Mouse (Mus musculus): ENCODE results near the gene Rbm34. TPM values are rescaled to one million over a fixed set of nuclear protein-coding genes. Genes with fewer than 3 reads are reported as not detected.

Rbm34 gene
- polyA plus RNA-seq, 1 experiment from 2014 or later = 19.7 TPM

- Histone ChIP-seq H3K27ac (ENCODE audit: low read depth, low read length) (no peak overlapping the region), H3K36me3 (ENCODE audit: control insufficient read depth, insufficient read depth, low read length) (no peaks in the 10 kb centered on the region), H3K4me1 (ENCODE audit: control insufficient read depth, insufficient read depth, low read length) (no peaks in the 10 kb centered on the region), H3K4me2 (ENCODE audit: low read length) (no peak overlapping the region), H3K4me3 (ENCODE audit: low read depth, low read length) (no peak overlapping the region), H3K9me3 (replicated peaks; ENCODE audit: control insufficient read depth, low read length) (no peaks in the 10 kb centered on the region), H3K27me3 (replicated peaks; ENCODE audit: control insufficient read depth, insufficient read depth, low read length) (no peaks in the 10 kb centered on the region), H3K9ac (ENCODE audit: low read length) (no peak overlapping the region)
- WGBS = 87% methylated on average over 9 of the region's 9 CpGs
- no peak for DNase-seq (ENCODE audit: low spot score)
- no peak for ATAC-seq
Measured at GRCm38 (mm10) chr8:126907968-126908367, 62.9 kb downstream of the Rbm34 start.

GRCm38 (mm10) chr8:126907374-126907773 lies 63.5 kb downstream of the Rbm34 start:
- 69% methylated on average over 3 of the region's 3 CpGs for WGBS
- no peaks in the 10 kb centered on the region for H3K36me3 ChIP-seq (ENCODE audit: control insufficient read depth, insufficient read depth, low read length)
- no peaks in the 10 kb centered on the region for H3K9me3 ChIP-seq (replicated peaks; ENCODE audit: control insufficient read depth, low read length)
- H3K27me3 ChIP-seq (replicated peaks; ENCODE audit: control insufficient read depth, insufficient read depth, low read length) = no peaks in the 10 kb centered on the region
- H3K4me2 ChIP-seq (ENCODE audit: low read length) = no peak overlapping the region
- no peak overlapping the region for H3K4me3 ChIP-seq (ENCODE audit: low read depth, low read length)
- no peak overlapping the region for H3K9ac ChIP-seq (ENCODE audit: low read length)
- H3K27ac ChIP-seq (ENCODE audit: low read depth, low read length) = no peak overlapping the region
- no peak for ATAC-seq
- no peak for DNase-seq (ENCODE audit: low spot score)
- no peaks in the 10 kb centered on the region for H3K4me1 ChIP-seq (ENCODE audit: control insufficient read depth, insufficient read depth, low read length)

GRCm38 (mm10) chr8:126905387-126905786 lies 65.5 kb downstream of the Rbm34 start:
- Histone ChIP-seq H3K9me3 (replicated peaks; ENCODE audit: control insufficient read depth, low read length) (no peaks in the 10 kb centered on the region), H3K4me3 (ENCODE audit: low read depth, low read length) (no peak overlapping the region)

GRCm38 (mm10) chr8:126903927-126904326 lies 66.9 kb downstream of the Rbm34 start:
- H3K9ac ChIP-seq (ENCODE audit: low read length) = no peak overlapping the region
- ATAC-seq (no peak), DNase-seq (ENCODE audit: low spot score) (no peak)
- no peaks in the 10 kb centered on the region for H3K4me1 ChIP-seq (ENCODE audit: control insufficient read depth, insufficient read depth, low read length)
- H3K27ac ChIP-seq (ENCODE audit: low read depth, low read length) = no peak overlapping the region
- 95% methylated on average over 9 of the region's 9 CpGs for WGBS
- no peak overlapping the region for H3K4me3 ChIP-seq (ENCODE audit: low read depth, low read length)
- H3K9me3 ChIP-seq (replicated peaks; ENCODE audit: control insufficient read depth, low read length) = no peaks in the 10 kb centered on the region
- H3K27me3 ChIP-seq (replicated peaks; ENCODE audit: control insufficient read depth, insufficient read depth, low read length) = no peaks in the 10 kb centered on the region
- no peaks in the 10 kb centered on the region for H3K36me3 ChIP-seq (ENCODE audit: control insufficient read depth, insufficient read depth, low read length)
- no peak overlapping the region for H3K4me2 ChIP-seq (ENCODE audit: low read length)

More at GRCm38 (mm10) chr8:126905387-126905786, 65.5 kb downstream of the Rbm34 start:
- Histone ChIP-seq H3K9ac (ENCODE audit: low read length) (no peak overlapping the region), H3K36me3 (ENCODE audit: control insufficient read depth, insufficient read depth, low read length) (no peaks in the 10 kb centered on the region), H3K27me3 (replicated peaks; ENCODE audit: control insufficient read depth, insufficient read depth, low read length) (no peaks in the 10 kb centered on the region), H3K4me2 (ENCODE audit: low read length) (no peak overlapping the region), H3K27ac (ENCODE audit: low read depth, low read length) (no peak overlapping the region), H3K4me1 (ENCODE audit: control insufficient read depth, insufficient read depth, low read length) (no peaks in the 10 kb centered on the region)
- ATAC-seq (no peak), DNase-seq (ENCODE audit: low spot score) (no peak)
- WGBS = 91% methylated on average over 3 of the region's 3 CpGs

GRCm38 (mm10) chr8:126903224-126903895 lies 67.5 kb downstream of the Rbm34 start:
- H3K27ac ChIP-seq (ENCODE audit: low read depth, low read length) = no peak overlapping the region

GRCm38 (mm10) chr8:126901612-126902011 lies 69.3 kb downstream of the Rbm34 start:
- no peak for DNase-seq (ENCODE audit: low spot score)
- Histone ChIP-seq H3K9me3 (replicated peaks; ENCODE audit: control insufficient read depth, low read length) (no peaks in the 10 kb centered on the region), H3K27me3 (replicated peaks; ENCODE audit: control insufficient read depth, insufficient read depth, low read length) (no peaks in the 10 kb centered on the region), H3K4me1 (ENCODE audit: control insufficient read depth, insufficient read depth, low read length) (no peaks in the 10 kb centered on the region), H3K9ac (ENCODE audit: low read length) (no peak overlapping the region), H3K36me3 (ENCODE audit: control insufficient read depth, insufficient read depth, low read length) (no peaks in the 10 kb centered on the region), H3K4me2 (ENCODE audit: low read length) (no peak overlapping the region), H3K27ac (ENCODE audit: low read depth, low read length) (no peak overlapping the region), H3K4me3 (ENCODE audit: low read depth, low read length) (no peak overlapping the region)
- 89% methylated on average over 1 of the region's 1 CpGs for WGBS
- no peak for ATAC-seq

More at GRCm38 (mm10) chr8:126903224-126903895, 67.5 kb downstream of the Rbm34 start:
- 84% methylated on average over 9 of the region's 9 CpGs for WGBS
- no peak for ATAC-seq
- Histone ChIP-seq H3K9ac (ENCODE audit: low read length) (no peak overlapping the region), H3K9me3 (replicated peaks; ENCODE audit: control insufficient read depth, low read length) (no peaks in the 10 kb centered on the region), H3K4me2 (ENCODE audit: low read length) (no peak overlapping the region), H3K27me3 (replicated peaks; ENCODE audit: control insufficient read depth, insufficient read depth, low read length) (no peaks in the 10 kb centered on the region), H3K36me3 (ENCODE audit: control insufficient read depth, insufficient read depth, low read length) (no peaks in the 10 kb centered on the region), H3K4me1 (ENCODE audit: control insufficient read depth, insufficient read depth, low read length) (no peaks in the 10 kb centered on the region), H3K4me3 (ENCODE audit: low read depth, low read length) (no peak overlapping the region)
- no peak for DNase-seq (ENCODE audit: low spot score)

- Histone ChIP-seq H3K9ac (ENCODE audit: low read length) (no peak overlapping the region), H3K9me3 (replicated peaks; ENCODE audit: control insufficient read depth, low read length) (no peaks in the 10 kb centered on the region), H3K27me3 (replicated peaks; ENCODE audit: control insufficient read depth, insufficient read depth, low read length) (no peaks in the 10 kb centered on the region), H3K27ac (ENCODE audit: low read depth, low read length) (no peak overlapping the region), H3K36me3 (ENCODE audit: control insufficient read depth, insufficient read depth, low read length) (no peaks in the 10 kb centered on the region), H3K4me3 (ENCODE audit: low read depth, low read length) (no peak overlapping the region), H3K4me2 (ENCODE audit: low read length) (no peak overlapping the region), H3K4me1 (ENCODE audit: control insufficient read depth, insufficient read depth, low read length) (no peaks in the 10 kb centered on the region)
- 85% methylated on average over 2 of the region's 2 CpGs for WGBS
- ATAC-seq (no peak), DNase-seq (ENCODE audit: low spot score) (no peak)
Measured at GRCm38 (mm10) chr8:126901049-126901448, 69.8 kb downstream of the Rbm34 start.

Other genes with a start within 250 kb of the Rbm34 start
- 218 and 229 TPM in 2 replicates for gene Tomm20, start 25.2 kb downstream of the Rbm34 start, polyA plus RNA-seq (2014; fragmentation: Nextera tagmentation; extraction: Ambion mirVana)
- 15.5 and 16.5 TPM in 2 replicates for gene Pard3, start 92.8 kb upstream of the Rbm34 start, polyA plus RNA-seq (2014; fragmentation: Nextera tagmentation; extraction: Ambion mirVana)

Measured in forebrain, embryonic 14.5 days (tissue).